Mouse (Mus musculus) megakaryocyte, embryonic 14.5 days (primary cell): Measurements from ENCODE around the gene Sik1. TPM values are rescaled to one million over a fixed set of nuclear protein-coding genes. Genes with fewer than 3 reads are reported as not detected.

Source experiments
- H3K27me3 ChIP-seq: replicated peaks from 2 replicates; pipeline ENCODE3; 2012; ENCODE audit warnings: inconsistent platforms
- H3K36me3 ChIP-seq: replicated peaks from 2 replicates; pipeline ENCODE3; 2012; ENCODE audit warnings: low read length, inconsistent platforms, mixed read lengths
- H3K4me1 ChIP-seq: 2 replicates; pipeline ENCODE4 v1.6.1; 2012; ENCODE audit warnings: inconsistent platforms
- H3K4me3 ChIP-seq: replicated peaks from 2 replicates; pipeline ENCODE3; 2012; ENCODE audit warnings: moderate library complexity, mild to moderate bottlenecking, inconsistent platforms
- H3K9me3 ChIP-seq: 2 replicates; pipeline ENCODE4 v1.6.1; 2012; ENCODE audit warnings: inconsistent platforms
- FLI1 ChIP-seq: IDR thresholded peaks from 2 replicates; pipeline ENCODE4 v1.6.1; 2012; ENCODE audit warnings: low read length, inconsistent platforms, mixed read lengths
- GATA1 ChIP-seq: IDR thresholded peaks from 3 replicates; pipeline ENCODE4 v1.6.1; 2012; ENCODE audit warnings: mixed read lengths, low read length, inconsistent platforms, borderline replicate concordance
- polyA plus RNA-seq: library from polyadenylated mRNA; stranded (reverse); fragments of >175 nt; gene quantifications from 2 replicates; pipeline ENCODE4 v1.2.3, GENCODE M21; 2012; ENCODE audit warnings: low replicate concordance; ENCODE audit not compliant: insufficient read depth

Sik1 gene
- polyA plus RNA-seq, 1 experiment = 12.8 TPM

- Histone ChIP-seq H3K9me3 (no peaks in the 10 kb centered on the region), H3K36me3 (peaks cover 51% of the 10 kb centered on the region), H3K4me1 (peaks cover 43% of the 10 kb centered on the region), H3K4me3 (no peak overlapping the region), H3K27me3 (peaks cover 33% of the 10 kb centered on the region)
- TF ChIP-seq GATA1 = no peak
- no peak for TF ChIP-seq FLI1
Observed at GRCm38 (mm10) chr17:31843891-31844290, 11.7 kb downstream of the Sik1 start.

GRCm38 (mm10) chr17:31842930-31843822, 12.4 kb downstream of the Sik1 start:
- H3K4me1 ChIP-seq = peaks cover 48% of the 10 kb centered on the region
- H3K36me3 ChIP-seq = peaks cover 44% of the 10 kb centered on the region
- TF ChIP-seq GATA1 = no peak
- no peak for TF ChIP-seq FLI1
- no peak overlapping the region for H3K4me3 ChIP-seq
- H3K27me3 ChIP-seq = peaks cover 41% of the 10 kb centered on the region
- no peaks in the 10 kb centered on the region for H3K9me3 ChIP-seq

- Histone ChIP-seq H3K4me1 (peaks cover 55% of the 10 kb centered on the region), H3K36me3 (peaks cover 32% of the 10 kb centered on the region), H3K4me3 (peak overlapping the region; percentile 57), H3K9me3 (no peaks in the 10 kb centered on the region), H3K27me3 (peaks cover 52% of the 10 kb centered on the region)
- TF ChIP-seq FLI1 = no peak
- no peak for TF ChIP-seq GATA1
Observed at GRCm38 (mm10) chr17:31841842-31842611, 13.6 kb downstream of the Sik1 start.

- H3K4me1 ChIP-seq = peaks cover 55% of the 10 kb centered on the region
- TF ChIP-seq FLI1 (no peak), GATA1 (no peak)
- H3K9me3 ChIP-seq = no peaks in the 10 kb centered on the region
Observed at GRCm38 (mm10) chr17:31841453-31841841, 14.2 kb downstream of the Sik1 start.

GRCm38 (mm10) chr17:31840423-31841003, 15.1 kb downstream of the Sik1 start:
- Histone ChIP-seq H3K9me3 (peaks cover 8% of the 10 kb centered on the region), H3K27me3 (peaks cover 67% of the 10 kb centered on the region), H3K36me3 (peaks cover 17% of the 10 kb centered on the region), H3K4me3 (peak overlapping the region; percentile 11), H3K4me1 (peaks cover 61% of the 10 kb centered on the region)
- TF ChIP-seq GATA1 = no peak
- no peak for TF ChIP-seq FLI1

More at GRCm38 (mm10) chr17:31841453-31841841, 14.2 kb downstream of the Sik1 start:
- Histone ChIP-seq H3K36me3 (peaks cover 27% of the 10 kb centered on the region), H3K4me3 (no peak overlapping the region), H3K27me3 (peaks cover 58% of the 10 kb centered on the region)

GRCm38 (mm10) chr17:31836772-31837171, 18.8 kb downstream of the Sik1 start:
- peaks cover 72% of the 10 kb centered on the region for H3K4me1 ChIP-seq
- H3K4me3 ChIP-seq = no peak overlapping the region
- no peak for TF ChIP-seq GATA1
- peaks cover 15% of the 10 kb centered on the region for H3K9me3 ChIP-seq
- peaks cover 77% of the 10 kb centered on the region for H3K27me3 ChIP-seq
- no peaks in the 10 kb centered on the region for H3K36me3 ChIP-seq

- no peak overlapping the region for H3K4me3 ChIP-seq
- peaks cover 77% of the 10 kb centered on the region for H3K27me3 ChIP-seq
- peaks cover 68% of the 10 kb centered on the region for H3K4me1 ChIP-seq
- peaks cover 15% of the 10 kb centered on the region for H3K9me3 ChIP-seq
- no peaks in the 10 kb centered on the region for H3K36me3 ChIP-seq
- TF ChIP-seq FLI1 (no peak), GATA1 (no peak)
Observed at GRCm38 (mm10) chr17:31836264-31836607, 19.4 kb downstream of the Sik1 start.

DNA sequence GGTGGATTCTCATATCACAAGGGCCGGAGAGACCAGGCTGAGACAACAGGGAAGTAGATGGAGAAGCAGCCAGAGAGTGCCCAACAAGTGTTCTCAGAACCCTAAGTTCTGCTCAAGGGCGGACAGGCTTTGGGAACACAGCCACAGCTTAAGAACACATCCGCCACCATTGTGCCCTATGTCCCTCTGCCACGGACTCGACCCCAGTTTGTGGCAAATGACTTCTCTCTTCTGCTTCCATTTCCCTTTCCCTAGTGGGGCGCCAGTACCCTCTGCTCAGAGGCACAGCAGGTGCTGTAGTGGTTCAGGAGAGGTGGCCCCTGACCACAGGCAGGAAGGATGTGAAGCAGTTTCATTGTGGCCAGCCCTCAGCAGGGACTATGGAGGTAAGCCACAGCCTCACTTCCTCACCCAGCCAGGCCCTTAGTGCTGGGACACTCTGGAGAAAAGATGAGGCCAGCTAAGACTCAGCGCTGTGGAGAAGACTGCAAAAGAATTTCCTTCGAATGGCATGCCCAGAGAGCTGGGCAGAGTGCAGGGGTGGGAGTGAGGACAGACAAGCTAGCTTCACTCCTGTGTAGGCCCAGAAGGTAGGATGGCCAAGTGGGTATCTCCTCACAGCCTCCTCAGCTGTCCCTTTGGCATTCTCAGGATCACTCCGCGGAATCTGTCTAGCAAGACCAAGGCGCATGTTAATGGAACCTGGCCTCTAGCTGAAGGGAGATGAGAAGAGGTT, 19.9 kb downstream of the Sik1 start:
- Histone ChIP-seq H3K36me3 (no peaks in the 10 kb centered on the region), H3K27me3 (peaks cover 79% of the 10 kb centered on the region), H3K4me3 (peak overlapping the region; percentile 67), H3K9me3 (peaks cover 15% of the 10 kb centered on the region), H3K4me1 (peaks cover 64% of the 10 kb centered on the region)
- TF ChIP-seq FLI1 (no peak), GATA1 (no peak)

- H3K27me3 ChIP-seq = peaks cover 83% of the 10 kb centered on the region
- peak overlapping the region; percentile 76 for H3K4me3 ChIP-seq
- H3K4me1 ChIP-seq = peaks cover 58% of the 10 kb centered on the region
- no peaks in the 10 kb centered on the region for H3K36me3 ChIP-seq
- H3K9me3 ChIP-seq = peaks cover 15% of the 10 kb centered on the region
- no peak for TF ChIP-seq GATA1
- no peak for TF ChIP-seq FLI1
Observed at GRCm38 (mm10) chr17:31834320-31835065, 21.1 kb downstream of the Sik1 start.
